ENCODE assay signal across 8 mouse cellular contexts in the genomic region with DNA sequence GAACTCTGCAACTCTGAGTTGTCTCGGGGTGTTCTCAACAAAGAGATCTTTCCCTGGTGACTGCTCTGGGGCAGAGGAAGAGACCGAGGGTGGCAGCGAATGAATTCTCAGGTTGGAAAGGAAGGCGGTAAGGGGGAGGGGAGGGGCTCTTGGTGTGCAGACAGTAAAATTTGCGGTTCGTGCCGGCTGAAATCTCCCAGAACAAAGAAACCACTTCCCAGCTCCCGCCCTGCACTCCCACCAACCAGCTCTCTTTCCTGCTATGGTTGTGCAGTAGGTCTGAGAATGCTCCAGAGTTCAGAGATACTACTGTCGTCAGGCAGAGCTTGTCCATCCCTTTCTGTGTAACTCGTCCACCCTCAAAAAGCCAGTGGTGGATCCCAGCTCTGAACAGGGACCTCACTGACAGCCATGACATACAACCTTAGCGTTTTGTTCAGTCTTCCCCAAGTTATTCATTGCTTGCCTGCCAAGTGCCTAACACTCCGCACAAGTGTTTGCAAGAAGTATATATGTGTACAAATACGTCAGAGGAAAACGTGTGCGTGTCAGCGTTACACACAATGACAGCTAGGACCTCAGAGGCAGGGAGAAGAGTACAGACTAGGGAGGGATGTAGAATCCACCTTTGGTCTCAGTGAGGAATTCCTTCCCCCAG.
DNase-seq lines count a peak whose midpoint lies in the region; ATAC-seq lines count a peak whose summit lies in the region.

No protein-coding gene starts in this region.

- H3K36me3 ChIP-seq in lung, embryonic 15.5 days, result no peaks in the 10 kb centered on the region
- H3K36me3 ChIP-seq in hindbrain, embryonic 15.5 days, result no peaks in the 10 kb centered on the region
- no peaks in the 10 kb centered on the region for H3K36me3 ChIP-seq in midbrain, embryonic 12.5 days

- WGBS in lung, embryonic 15.5 days, result 2% methylated on average over 16 of the region's 16 CpGs
- 8% methylated on average over 16 of the region's 16 CpGs for WGBS in hindbrain, embryonic 15.5 days
- 18% methylated on average over 16 of the region's 16 CpGs for WGBS in midbrain, embryonic 12.5 days

- H3K9me3 ChIP-seq in lung, embryonic 15.5 days, result no peaks in the 10 kb centered on the region
- H3K9me3 ChIP-seq in hindbrain, embryonic 15.5 days, result no peaks in the 10 kb centered on the region
- no peaks in the 10 kb centered on the region for H3K9me3 ChIP-seq in midbrain, embryonic 12.5 days

- peak; percentile 27; the same call in 1 of the 2 replicates for ATAC-seq in lung, embryonic 15.5 days (ENCODE audit: borderline replicate concordance, extremely low read depth, low FRiP score, low TSS enrichment)
- peak; percentile 61 for ATAC-seq in hindbrain, embryonic 15.5 days (ENCODE audit: low FRiP score, low read depth)
- peak; percentile 36 for ATAC-seq in midbrain, embryonic 12.5 days (ENCODE audit: low FRiP score, low read depth)

- H3K9ac ChIP-seq in lung, embryonic 15.5 days, result peak overlapping the region; percentile 49
- H3K9ac ChIP-seq in hindbrain, embryonic 15.5 days, result peak overlapping the region; percentile 56
- H3K9ac ChIP-seq in midbrain, embryonic 12.5 days (replicated peaks), result peak overlapping the region; percentile 57

- H3K4me2 ChIP-seq in lung, embryonic 15.5 days, result peak overlapping the region; percentile 77
- peak overlapping the region; percentile 77 for H3K4me2 ChIP-seq in hindbrain, embryonic 15.5 days
- peak overlapping the region; percentile 56 for H3K4me2 ChIP-seq in midbrain, embryonic 12.5 days (replicated peaks)

- H3K27ac ChIP-seq in lung, embryonic 15.5 days, result peak overlapping the region; percentile 91
- H3K27ac ChIP-seq in hindbrain, embryonic 15.5 days (replicated peaks), result peak overlapping the region; percentile 97
- H3K27ac ChIP-seq in midbrain, embryonic 12.5 days (replicated peaks), result peak overlapping the region; percentile 93

- H3K4me1 ChIP-seq in lung, embryonic 15.5 days, result peaks cover 20% of the 10 kb centered on the region
- H3K4me1 ChIP-seq in hindbrain, embryonic 15.5 days (replicated peaks), result peaks cover 48% of the 10 kb centered on the region
- H3K4me1 ChIP-seq in midbrain, embryonic 12.5 days, result peaks cover 50% of the 10 kb centered on the region

- peaks cover 9% of the 10 kb centered on the region; the same call in 1 of the 2 replicates for H3K27me3 ChIP-seq in lung, embryonic 15.5 days
- no peaks in the 10 kb centered on the region for H3K27me3 ChIP-seq in hindbrain, embryonic 15.5 days
- H3K27me3 ChIP-seq in midbrain, embryonic 12.5 days, result no peaks in the 10 kb centered on the region

- peak overlapping the region; percentile 42 for H3K4me3 ChIP-seq in lung, embryonic 15.5 days
- H3K4me3 ChIP-seq in hindbrain, embryonic 15.5 days, result peak overlapping the region; percentile 45
- H3K4me3 ChIP-seq in midbrain, embryonic 12.5 days, result peak overlapping the region; percentile 38

- no peak for DNase-seq in lung, adult 18-20 months
- DNase-seq in embryo, embryonic 10.5 days (ENCODE audit: low spot score), result peak; percentile 84
- DNase-seq in T-cell, adult 2 months (ENCODE audit: low spot score), result no peak
- no peak for DNase-seq in cerebellum, postnatal 10 days
- no peak for DNase-seq in right cerebral cortex, postnatal 25 days
